Mouse (Mus musculus) retina, postnatal 7 days (tissue): ENCODE results near the gene Zic2.

ENCODE experiments used
- DNase-seq: peaks from one replicate; pipeline ENCODE4 v3.0.0-alpha.2; 2012; ENCODE audit warnings: low read depth, low spot score

Gene Zic2

DNA sequence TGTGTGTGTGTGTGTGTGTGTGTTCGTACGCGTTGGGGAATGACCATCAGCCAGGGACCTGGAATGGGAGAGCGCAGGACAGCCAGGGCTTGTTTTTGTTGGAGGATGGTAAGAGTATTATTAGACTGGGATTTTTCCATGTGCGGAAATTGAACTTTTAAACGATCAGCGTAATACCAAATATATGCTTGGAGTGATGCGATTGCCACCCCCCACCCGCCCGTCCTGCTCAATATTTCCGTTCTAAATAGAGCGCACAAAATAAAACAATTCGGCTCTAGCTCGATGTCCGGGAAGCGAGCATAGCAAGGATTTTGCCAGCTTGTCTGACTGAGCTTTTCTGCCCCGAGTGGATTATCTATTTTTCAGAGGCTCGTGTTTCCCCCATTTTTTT, 1.6 kb downstream of the Zic2 start:
- no peak for DNase-seq

- no peak for DNase-seq
Observed at GRCm38 (mm10) chr14:122477261-122477671, 2.0 kb downstream of the Zic2 start.

GRCm38 (mm10) chr14:122477971-122478573, 2.8 kb downstream of the Zic2 start:
- no peak for DNase-seq

- DNase-seq, result no peak
Observed at GRCm38 (mm10) chr14:122478574-122479011, 3.4 kb downstream of the Zic2 start.

- no peak for DNase-seq
Observed at GRCm38 (mm10) chr14:122479461-122480109, 4.3 kb downstream of the Zic2 start.

- DNase-seq, result no peak
Observed at GRCm38 (mm10) chr14:122480355-122480754, 5.1 kb downstream of the Zic2 start.

GRCm38 (mm10) chr14:122481181-122481580, 5.9 kb downstream of the Zic2 start:
- no peak for DNase-seq

DNA sequence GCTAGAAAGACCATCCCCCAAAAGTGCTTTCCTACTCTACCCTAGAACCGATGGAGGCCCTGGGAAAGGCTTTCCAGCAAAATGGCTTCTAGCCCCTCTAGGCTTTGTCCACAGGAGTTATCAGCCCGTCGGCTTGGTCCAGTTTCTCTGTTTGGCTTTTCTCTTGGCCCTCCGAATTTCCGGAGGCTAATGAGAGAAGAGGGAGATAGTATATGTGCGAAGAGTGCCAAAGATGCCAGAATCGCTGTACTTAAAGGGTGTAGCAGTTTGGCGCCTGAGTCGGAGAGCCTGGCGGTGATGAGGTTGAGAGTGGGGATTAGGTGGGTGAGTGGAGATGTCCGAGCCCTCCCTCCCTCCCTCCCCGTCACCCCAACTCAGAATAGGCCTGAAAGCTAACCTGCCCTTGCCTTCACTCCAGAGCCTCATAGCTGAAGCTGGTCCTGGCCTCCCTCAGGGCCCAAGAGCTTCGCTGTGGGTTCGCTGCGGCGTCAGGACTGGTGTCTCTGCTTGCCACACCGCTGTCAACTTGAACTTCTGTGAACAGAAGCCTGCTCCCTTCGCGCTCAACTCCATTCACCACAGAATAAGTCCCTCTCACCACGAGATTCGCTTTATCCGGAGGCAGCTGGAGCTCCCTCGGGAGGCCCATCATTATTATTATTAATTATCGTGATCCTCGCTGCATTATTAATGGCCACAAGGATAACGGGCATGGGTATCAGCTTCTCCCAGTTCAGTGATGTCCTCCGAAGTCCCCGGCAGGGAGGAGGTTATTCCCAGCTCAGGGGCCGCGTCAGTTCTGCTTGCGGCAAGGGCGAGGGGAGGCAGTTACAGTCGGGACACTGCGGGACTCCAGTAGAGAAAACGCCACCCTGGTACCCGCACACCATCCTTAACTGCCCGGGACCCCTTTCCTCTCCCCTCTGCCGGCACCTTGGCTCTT, 7.1 kb downstream of the Zic2 start:
- DNase-seq, result no peak

GRCm38 (mm10) chr14:122483024-122483385, 7.8 kb downstream of the Zic2 start:
- no peak for DNase-seq

DNA sequence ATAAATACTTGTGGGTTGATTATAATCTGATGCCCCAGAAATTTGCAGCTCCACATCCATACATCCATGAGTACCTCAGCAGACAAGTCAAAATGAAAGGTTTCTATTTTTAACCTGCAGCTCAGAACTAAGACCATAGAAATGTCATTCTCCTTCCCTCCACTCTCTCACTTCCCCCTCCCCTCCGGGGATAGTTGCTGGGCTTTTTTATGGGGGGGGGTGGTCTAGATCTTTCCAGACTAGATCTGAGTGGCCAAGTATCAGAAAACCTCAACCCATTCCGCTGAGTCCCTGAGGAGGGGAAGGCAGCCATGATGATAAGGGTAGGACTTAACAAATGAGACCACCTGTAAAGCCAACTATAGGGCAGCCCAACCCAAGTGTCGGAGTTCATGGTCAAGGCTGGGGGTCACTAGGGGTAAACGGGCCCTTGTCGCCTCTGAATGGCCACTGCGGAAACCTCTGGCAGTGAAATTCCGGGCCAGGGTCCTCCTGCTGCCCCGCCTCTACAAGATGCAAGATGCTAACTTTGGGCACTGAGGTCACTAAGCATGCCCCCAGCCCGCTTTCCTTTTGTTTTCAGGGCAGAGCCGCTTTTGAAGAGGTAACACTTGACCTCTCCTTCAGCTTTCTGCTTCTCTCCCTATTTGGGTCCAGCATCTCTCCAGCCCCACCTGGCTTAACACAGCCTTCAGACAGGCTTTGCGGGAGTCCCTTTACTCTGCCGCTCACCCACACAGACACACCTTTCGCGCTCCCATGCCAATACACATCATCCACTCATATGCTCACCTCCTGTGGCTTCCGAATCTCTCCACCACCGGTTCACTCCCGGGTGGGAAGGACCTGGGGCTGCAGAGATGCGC, 8.6 kb downstream of the Zic2 start:
- no peak for DNase-seq

GRCm38 (mm10) chr14:122484458-122484843, 9.2 kb downstream of the Zic2 start:
- DNase-seq, result no peak

GRCm38 (mm10) chr14:122484844-122485551, 9.8 kb downstream of the Zic2 start:
- no peak for DNase-seq

DNA sequence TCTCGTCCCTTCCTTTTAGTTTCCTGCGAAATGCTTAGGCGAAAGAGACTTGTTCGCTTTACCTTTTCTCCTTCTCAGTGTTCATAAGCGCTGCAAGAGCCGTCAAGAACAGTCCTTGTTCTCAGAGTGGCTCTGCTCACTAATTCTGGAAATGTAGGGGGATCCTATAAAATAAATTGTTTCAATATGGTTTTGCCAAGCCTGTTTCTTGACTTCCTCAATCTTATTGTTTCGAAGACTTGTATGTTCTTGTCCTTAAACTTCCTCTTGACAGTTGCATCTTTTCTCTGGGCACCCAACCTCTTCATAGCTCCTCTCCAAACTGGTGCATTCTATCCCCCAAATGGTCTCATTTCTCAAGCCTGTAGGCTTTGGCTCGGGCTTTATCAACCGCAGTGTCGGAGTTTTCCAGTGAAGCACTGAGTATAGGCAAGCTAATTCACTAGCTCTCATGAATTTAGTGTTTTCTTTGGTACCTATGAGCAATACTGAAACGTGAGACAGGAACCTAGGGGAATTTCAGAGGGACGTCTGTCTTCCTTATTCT, 10.5 kb downstream of the Zic2 start:
- no peak for DNase-seq

- no peak for DNase-seq
Observed at GRCm38 (mm10) chr14:122486611-122487010, 11.4 kb downstream of the Zic2 start.

DNA sequence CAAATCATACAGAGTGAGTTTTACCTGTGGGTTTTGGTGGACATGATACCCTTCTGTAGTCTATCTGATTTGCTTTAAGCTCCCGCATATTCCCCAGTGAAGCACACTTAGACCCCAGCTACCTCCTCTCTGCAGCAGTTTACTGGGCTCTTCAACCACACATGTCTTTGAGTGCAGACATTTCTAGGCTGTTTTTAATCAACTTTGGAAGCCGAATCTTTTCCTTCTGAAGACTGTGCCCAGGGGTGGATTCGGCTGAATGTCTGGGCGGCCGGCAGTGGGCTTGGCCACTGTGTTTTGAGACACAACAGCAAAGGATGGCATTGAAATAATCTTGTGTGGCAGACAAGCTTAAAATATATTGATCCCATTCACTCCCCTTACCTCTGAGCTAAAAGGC, 12.1 kb downstream of the Zic2 start:
- DNase-seq, result no peak

DNA sequence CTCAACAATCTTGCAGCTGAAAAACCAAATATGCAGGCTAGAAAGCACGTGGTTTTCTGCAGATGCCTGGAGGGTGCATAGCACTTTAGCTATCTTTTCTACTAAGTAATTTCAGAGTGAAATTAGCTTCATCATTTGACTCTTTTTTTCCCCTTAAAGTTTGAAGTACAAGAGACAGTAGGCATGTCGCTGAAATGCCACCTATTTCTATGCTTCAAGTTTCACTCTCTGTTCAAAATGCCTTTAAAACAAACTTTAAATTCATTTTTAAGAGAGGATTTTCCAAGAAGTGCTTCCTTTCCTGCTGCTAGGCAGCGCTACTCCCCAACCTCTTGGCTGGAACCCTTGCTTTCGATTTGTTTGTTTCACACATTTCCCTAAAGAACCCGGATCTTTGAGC, 13.8 kb downstream of the Zic2 start:
- DNase-seq, result no peak

- no peak for DNase-seq
Observed at GRCm38 (mm10) chr14:122489686-122490414, 14.6 kb downstream of the Zic2 start.

DNA sequence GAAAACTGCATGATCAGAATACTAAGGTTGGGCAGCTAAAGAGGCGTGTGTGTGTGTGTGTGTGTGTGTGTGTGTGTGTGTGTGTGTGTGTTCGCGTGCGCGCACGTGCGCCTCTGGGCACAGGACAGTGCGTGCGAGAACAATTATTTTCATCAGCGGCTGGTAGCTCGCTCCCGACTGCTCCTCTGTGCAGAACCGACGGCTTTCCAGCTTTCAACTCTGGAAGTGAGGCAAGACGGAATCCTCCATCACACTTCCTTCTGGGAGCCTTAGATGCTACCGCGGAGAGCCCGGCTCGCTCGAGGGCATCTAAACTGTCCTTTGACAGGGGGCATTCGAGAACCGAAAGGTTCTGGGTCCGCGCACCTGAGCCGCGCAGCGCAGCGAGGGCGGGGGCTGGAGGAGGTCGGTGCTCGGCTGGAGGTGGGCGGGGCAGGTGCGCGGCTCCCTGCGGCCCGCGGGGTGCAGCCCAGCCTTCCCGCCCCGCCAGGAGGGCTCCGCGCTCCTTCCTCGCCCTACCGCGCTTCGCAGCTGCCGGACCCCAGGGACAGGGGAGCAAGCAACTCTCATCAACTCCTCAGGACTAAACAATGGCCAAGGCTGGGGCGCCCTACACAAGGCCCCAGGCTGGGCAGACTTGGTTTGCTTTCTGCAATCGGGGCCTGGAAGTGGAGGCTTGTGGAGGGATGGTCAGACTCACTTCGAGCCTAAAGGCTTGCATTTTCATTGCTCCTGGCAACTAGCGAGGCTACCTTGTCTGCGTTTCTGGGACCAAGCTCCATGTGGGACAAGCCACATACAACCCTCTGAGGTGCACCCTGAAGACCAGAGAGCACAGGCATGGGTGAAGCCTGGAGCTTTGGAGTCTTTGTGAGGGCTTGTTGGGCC, 15.4 kb downstream of the Zic2 start, which contains the start of gene Gm10837:
Gene Gm10837, plus strand, starts transcription at position 146 of the 888 bp plus-strand sequence.
- DNase-seq, result no peak

- DNase-seq, result no peak
Observed at GRCm38 (mm10) chr14:122491521-122491920, 16.3 kb downstream of the Zic2 start.
